Mouse (Mus musculus): ENCODE measurements around the gene 4930558K02Rik. TPM values are rescaled to one million over a fixed set of nuclear protein-coding genes. Genes with fewer than 3 reads are reported as not detected.

4930558K02Rik gene
- polyA plus RNA-seq, 1 experiment, result 0.15 TPM

- no peak overlapping the region for H3K27ac ChIP-seq (ENCODE audit: insufficient read depth, low read length)
- no peaks in the 10 kb centered on the region for H3K4me1 ChIP-seq (ENCODE audit: control insufficient read depth, insufficient read depth, low read length)
- H3K4me3 ChIP-seq (ENCODE audit: insufficient read depth, low read length), result no peak overlapping the region
- TF ChIP-seq CTCF (IDR thresholded peaks at IDR 0.05; ENCODE audit: extremely low read depth, insufficient read depth, low read length) (no peak), POLR2A (IDR thresholded peaks at IDR 0.05; ENCODE audit: extremely low read depth, insufficient read depth, low read length) (no peak)
Observed at GRCm38 (mm10) chr1:161980046-161980445, 610 bp upstream of the 4930558K02Rik start.

GRCm38 (mm10) chr1:161978173-161978700, 1.2 kb downstream of the 4930558K02Rik start:
- Histone ChIP-seq H3K4me1 (ENCODE audit: control insufficient read depth, insufficient read depth, low read length) (no peaks in the 10 kb centered on the region), H3K4me3 (ENCODE audit: insufficient read depth, low read length) (no peak overlapping the region), H3K27ac (ENCODE audit: insufficient read depth, low read length) (no peak overlapping the region)
- no peak for TF ChIP-seq POLR2A (IDR thresholded peaks at IDR 0.05; ENCODE audit: extremely low read depth, insufficient read depth, low read length)
- TF ChIP-seq CTCF (IDR thresholded peaks at IDR 0.05; ENCODE audit: extremely low read depth, insufficient read depth, low read length), result no peak

GRCm38 (mm10) chr1:161977331-161977730, 2.1 kb downstream of the 4930558K02Rik start:
- Histone ChIP-seq H3K4me1 (ENCODE audit: control insufficient read depth, insufficient read depth, low read length) (no peaks in the 10 kb centered on the region), H3K4me3 (ENCODE audit: insufficient read depth, low read length) (no peak overlapping the region), H3K27ac (ENCODE audit: insufficient read depth, low read length) (no peak overlapping the region)
- TF ChIP-seq CTCF (IDR thresholded peaks at IDR 0.05; ENCODE audit: extremely low read depth, insufficient read depth, low read length), result no peak
- no peak for TF ChIP-seq POLR2A (IDR thresholded peaks at IDR 0.05; ENCODE audit: extremely low read depth, insufficient read depth, low read length)

GRCm38 (mm10) chr1:161976255-161977182, 2.9 kb downstream of the 4930558K02Rik start:
- peak; percentile 74 for TF ChIP-seq CTCF (IDR thresholded peaks at IDR 0.05; ENCODE audit: extremely low read depth, insufficient read depth, low read length)
- TF ChIP-seq POLR2A (IDR thresholded peaks at IDR 0.05; ENCODE audit: extremely low read depth, insufficient read depth, low read length), result no peak
- no peak overlapping the region for H3K27ac ChIP-seq (ENCODE audit: insufficient read depth, low read length)

GRCm38 (mm10) chr1:161972233-161972632, 7.2 kb downstream of the 4930558K02Rik start:
- TF ChIP-seq CTCF (IDR thresholded peaks at IDR 0.05; ENCODE audit: extremely low read depth, insufficient read depth, low read length), result no peak
- TF ChIP-seq POLR2A (IDR thresholded peaks at IDR 0.05; ENCODE audit: extremely low read depth, insufficient read depth, low read length), result no peak
- H3K4me1 ChIP-seq (ENCODE audit: control insufficient read depth, insufficient read depth, low read length), result no peaks in the 10 kb centered on the region; the same call in none of the 2 replicates
- no peak overlapping the region for H3K4me3 ChIP-seq (ENCODE audit: insufficient read depth, low read length)
- no peak overlapping the region for H3K27ac ChIP-seq (ENCODE audit: insufficient read depth, low read length)

More at GRCm38 (mm10) chr1:161976255-161977182, 2.9 kb downstream of the 4930558K02Rik start:
- no peak overlapping the region for H3K4me3 ChIP-seq (ENCODE audit: insufficient read depth, low read length)
- no peaks in the 10 kb centered on the region; the same call in 1 of the 2 replicates for H3K4me1 ChIP-seq (ENCODE audit: control insufficient read depth, insufficient read depth, low read length)

GRCm38 (mm10) chr1:161970874-161971273, 8.6 kb downstream of the 4930558K02Rik start:
- no peak overlapping the region for H3K27ac ChIP-seq (ENCODE audit: insufficient read depth, low read length)
- no peaks in the 10 kb centered on the region; the same call in none of the 2 replicates for H3K4me1 ChIP-seq (ENCODE audit: control insufficient read depth, insufficient read depth, low read length)
- TF ChIP-seq CTCF (IDR thresholded peaks at IDR 0.05; ENCODE audit: extremely low read depth, insufficient read depth, low read length) (no peak), POLR2A (IDR thresholded peaks at IDR 0.05; ENCODE audit: extremely low read depth, insufficient read depth, low read length) (no peak)
- H3K4me3 ChIP-seq (ENCODE audit: insufficient read depth, low read length), result no peak overlapping the region

- Histone ChIP-seq H3K4me1 (ENCODE audit: control insufficient read depth, insufficient read depth, low read length) (no peaks in the 10 kb centered on the region; the same call in none of the 2 replicates), H3K27ac (ENCODE audit: insufficient read depth, low read length) (no peak within 1 kb of the TSS), H3K4me3 (ENCODE audit: insufficient read depth, low read length) (peak within 1 kb of the TSS; percentile 40)
- peak; percentile 76 for TF ChIP-seq CTCF (IDR thresholded peaks at IDR 0.05; ENCODE audit: extremely low read depth, insufficient read depth, low read length)
- TF ChIP-seq POLR2A (IDR thresholded peaks at IDR 0.05; ENCODE audit: extremely low read depth, insufficient read depth, low read length), result 0 out of 2 replicates have a peak, but pooled peaks have one; percentile 53
Observed at GRCm38 (mm10) chr1:161968589-161969407, 10.6 kb downstream of the 4930558K02Rik start, which contains the start of gene Pigc. Gene Pigc (plus strand): TSS chr1:161969186.

- TF ChIP-seq CTCF (IDR thresholded peaks at IDR 0.05; ENCODE audit: extremely low read depth, insufficient read depth, low read length) (no peak), POLR2A (IDR thresholded peaks at IDR 0.05; ENCODE audit: extremely low read depth, insufficient read depth, low read length) (no peak)
- Histone ChIP-seq H3K4me1 (ENCODE audit: control insufficient read depth, insufficient read depth, low read length) (no peaks in the 10 kb centered on the region; the same call in none of the 2 replicates), H3K27ac (ENCODE audit: insufficient read depth, low read length) (no peak overlapping the region), H3K4me3 (ENCODE audit: insufficient read depth, low read length) (no peak overlapping the region)
Observed at GRCm38 (mm10) chr1:161967936-161968335, 11.5 kb downstream of the 4930558K02Rik start.
